Mouse (Mus musculus) thymus, adult 18-20 months (tissue): ENCODE data around the gene Cpa4.

Experiments used
- DNase-seq, 2 experiments: peaks; one replicate each; pipeline ENCODE4 v3.0.0; 2022; ENCODE audit warnings: mixed read lengths in 2 of 2

Cpa4 gene

GRCm38 (mm10) chr6:30635361-30635862, 67.2 kb downstream of the Cpa4 start:
- DNase-seq, result no peak

DNA sequence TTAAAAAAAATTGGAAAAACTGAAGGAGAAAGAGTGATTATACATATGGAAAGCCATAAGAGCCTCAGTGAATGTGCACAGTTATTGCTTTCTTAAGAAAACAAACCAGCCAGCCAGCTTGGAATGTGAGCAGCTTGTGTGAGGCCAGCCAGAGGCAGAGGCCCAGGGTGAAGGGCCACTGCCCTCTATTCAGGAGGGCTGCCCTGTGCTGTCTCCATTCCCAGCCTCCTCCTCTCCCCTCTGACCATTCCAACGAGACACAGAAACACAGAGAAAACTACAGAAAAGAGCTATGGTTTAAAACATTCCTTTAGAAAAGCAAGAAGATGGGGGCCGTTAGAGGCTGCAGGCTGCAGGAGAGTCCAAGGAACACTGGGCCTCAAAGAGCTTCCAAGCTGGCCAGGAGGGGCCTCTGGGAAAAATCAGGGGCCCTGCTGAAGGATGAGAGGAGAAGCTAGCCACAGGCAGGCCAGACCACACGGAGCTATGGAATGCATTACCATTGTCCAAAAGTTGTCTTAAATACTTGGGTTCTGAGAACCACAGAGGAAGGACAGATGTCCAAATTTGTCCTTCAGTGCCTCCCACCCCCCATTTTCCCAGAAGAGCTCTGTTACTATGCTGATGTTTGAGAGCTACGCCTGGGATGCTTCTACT, 68.1 kb downstream of the Cpa4 start:
- no peak for DNase-seq

- no peak for DNase-seq
Observed at GRCm38 (mm10) chr6:30638674-30639268, 70.6 kb downstream of the Cpa4 start, which contains the start of gene Cpa1. Gene Cpa1 (plus strand): TSS chr6:30639218.
